Mouse (Mus musculus): ENCODE measurements at regions not wholly inside any gene's neighbourhood (a gene's known extent, or its start where the extent isn't known, plus 50 kb on each side); places are given as distances from the start of the nearest gene placed in this dataset.
A peak's percentile ranks its signal among the peaks of the same experiment; 100 is the strongest.

GRCm38 (mm10) chr3:53969000-53969641 is 105.5 kb upstream of the Ufm1 start:
- no peak for DNase-seq (ENCODE audit: low read depth, low spot score)

GRCm38 (mm10) chr3:53965142-53965541 is 101.5 kb upstream of the Ufm1 start:
- peak; percentile 53 for DNase-seq (ENCODE audit: low read depth, low spot score)

- DNase-seq (ENCODE audit: low read depth, low spot score): no peak
Measured at GRCm38 (mm10) chr3:53953801-53954200, 90.2 kb upstream of the Ufm1 start.

- no peak for DNase-seq (ENCODE audit: low read depth, low spot score)
Measured at GRCm38 (mm10) chr3:53939684-53940189, 76.1 kb upstream of the Ufm1 start.

- DNase-seq (ENCODE audit: low read depth, low spot score): no peak
Measured at GRCm38 (mm10) chr3:53931745-53932144, 68.1 kb upstream of the Ufm1 start.

- DNase-seq (ENCODE audit: low read depth, low spot score): no peak
Measured at GRCm38 (mm10) chr3:53919941-53920340, 56.3 kb upstream of the Ufm1 start.

GRCm38 (mm10) chr3:53919541-53919940 is 55.9 kb upstream of the Ufm1 start:
- DNase-seq (ENCODE audit: low read depth, low spot score): no peak

- no peak for DNase-seq (ENCODE audit: low read depth, low spot score)
Measured at GRCm38 (mm10) chr3:53917960-53918359, 54.3 kb upstream of the Ufm1 start.

GRCm38 (mm10) chr3:53913984-53914669 is 50.5 kb upstream of the Ufm1 start:
- DNase-seq (ENCODE audit: low read depth, low spot score): no peak
